Mouse (Mus musculus): Measurements from ENCODE around the gene 2310030G06Rik. TPM values are rescaled to one million over a fixed set of nuclear protein-coding genes. Genes with fewer than 3 reads are reported as not detected.

Gene 2310030G06Rik
- polyA plus RNA-seq, 1 experiment from 2014 or later: 0.56 TPM

GRCm38 (mm10) chr9:50722451-50722911, 23.9 kb downstream of the 2310030G06Rik start:
- ATAC-seq (ENCODE audit: low FRiP score, low read depth): no peak
- H3K9me3 ChIP-seq: no peaks in the 10 kb centered on the region
- H3K27ac ChIP-seq (replicated peaks): no peak overlapping the region
- no peaks in the 10 kb centered on the region for H3K27me3 ChIP-seq
- no peak overlapping the region for H3K9ac ChIP-seq (replicated peaks)
- H3K4me2 ChIP-seq (replicated peaks): no peak overlapping the region
- no peak overlapping the region for H3K4me3 ChIP-seq
- 58% methylated on average over 8 of the region's 8 CpGs for WGBS
- H3K4me1 ChIP-seq: peaks cover 50% of the 10 kb centered on the region
- no peaks in the 10 kb centered on the region; the same call in 1 of the 2 replicates for H3K36me3 ChIP-seq

- 37% methylated on average over 12 of the region's 12 CpGs for WGBS
- H3K36me3 ChIP-seq: no peaks in the 10 kb centered on the region; the same call in 1 of the 2 replicates
- H3K4me3 ChIP-seq: no peak overlapping the region
- no peak overlapping the region for H3K9ac ChIP-seq (replicated peaks)
- H3K4me1 ChIP-seq: peaks cover 36% of the 10 kb centered on the region
- ATAC-seq (ENCODE audit: low FRiP score, low read depth): no peak
- no peak overlapping the region for H3K27ac ChIP-seq (replicated peaks)
- H3K4me2 ChIP-seq (replicated peaks): no peak overlapping the region
- no peaks in the 10 kb centered on the region for H3K9me3 ChIP-seq
- no peaks in the 10 kb centered on the region for H3K27me3 ChIP-seq
Observed at GRCm38 (mm10) chr9:50721061-50721460, 25.3 kb downstream of the 2310030G06Rik start.

DNA sequence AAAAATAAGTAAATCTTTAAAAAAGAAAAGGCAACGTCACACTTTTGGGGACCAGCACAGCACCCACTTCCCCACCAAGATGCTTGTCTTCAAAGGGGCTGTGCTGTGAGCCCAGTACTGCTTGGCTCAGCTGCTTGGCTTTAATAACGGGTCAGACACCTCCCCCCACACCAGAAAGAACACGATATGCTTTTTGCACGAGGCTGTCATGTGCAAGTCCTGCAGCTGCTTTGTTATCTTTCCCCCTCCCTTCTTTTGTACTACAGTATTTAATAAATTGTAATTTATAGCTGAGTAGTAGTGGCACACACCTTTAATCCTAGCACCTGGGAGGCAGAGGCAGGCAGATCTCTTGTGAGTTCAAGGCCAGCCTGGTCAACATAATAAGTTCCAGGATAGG, 27.5 kb downstream of the 2310030G06Rik start:
- no peaks in the 10 kb centered on the region for H3K27me3 ChIP-seq
- 79% methylated on average over 4 of the region's 4 CpGs for WGBS
- H3K9me3 ChIP-seq: no peaks in the 10 kb centered on the region
- no peak overlapping the region for H3K4me2 ChIP-seq (replicated peaks)
- H3K4me1 ChIP-seq: peaks cover 17% of the 10 kb centered on the region
- H3K27ac ChIP-seq (replicated peaks): no peak overlapping the region
- H3K4me3 ChIP-seq: no peak overlapping the region
- no peaks in the 10 kb centered on the region; the same call in 1 of the 2 replicates for H3K36me3 ChIP-seq
- H3K9ac ChIP-seq (replicated peaks): no peak overlapping the region
- ATAC-seq (ENCODE audit: low FRiP score, low read depth): no peak

GRCm38 (mm10) chr9:50714188-50714587, 32.1 kb downstream of the 2310030G06Rik start:
- Histone ChIP-seq H3K4me2 (replicated peaks) (no peak overlapping the region), H3K27me3 (no peaks in the 10 kb centered on the region), H3K9me3 (no peaks in the 10 kb centered on the region), H3K36me3 (peaks cover 9% of the 10 kb centered on the region), H3K27ac (replicated peaks) (no peak overlapping the region), H3K4me1 (no peaks in the 10 kb centered on the region), H3K4me3 (no peak overlapping the region), H3K9ac (replicated peaks) (no peak overlapping the region)
- no peak for ATAC-seq (ENCODE audit: low FRiP score, low read depth)
- WGBS: 77% methylated on average over 4 of the region's 4 CpGs

DNA sequence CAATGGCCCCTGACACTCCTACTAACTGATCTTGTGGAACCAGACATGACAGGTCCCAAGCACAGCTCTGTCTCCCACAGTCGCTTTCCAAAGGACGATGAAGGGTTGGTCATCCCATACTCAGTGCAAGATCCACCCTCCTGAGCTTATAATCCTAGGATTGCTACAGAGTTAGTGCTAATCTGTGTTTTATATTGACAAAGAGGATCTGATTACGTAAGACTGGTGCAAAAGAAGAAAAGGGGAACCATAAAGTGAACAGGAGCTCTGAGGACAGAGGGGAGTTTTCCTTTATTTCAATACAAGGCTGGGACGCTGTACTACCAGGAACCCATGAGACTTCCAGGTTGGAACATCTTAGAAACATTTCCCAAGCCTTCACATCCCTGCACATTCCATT, 35.0 kb downstream of the 2310030G06Rik start:
- 81% methylated on average over 4 of the region's 4 CpGs for WGBS
- H3K4me1 ChIP-seq: no peaks in the 10 kb centered on the region
- H3K4me2 ChIP-seq (replicated peaks): no peak overlapping the region
- no peak overlapping the region for H3K9ac ChIP-seq (replicated peaks)
- H3K9me3 ChIP-seq: no peaks in the 10 kb centered on the region
- no peak overlapping the region for H3K4me3 ChIP-seq
- ATAC-seq (ENCODE audit: low FRiP score, low read depth): no peak
- no peaks in the 10 kb centered on the region for H3K27me3 ChIP-seq
- H3K27ac ChIP-seq (replicated peaks): no peak overlapping the region
- H3K36me3 ChIP-seq: peaks cover 17% of the 10 kb centered on the region

DNA sequence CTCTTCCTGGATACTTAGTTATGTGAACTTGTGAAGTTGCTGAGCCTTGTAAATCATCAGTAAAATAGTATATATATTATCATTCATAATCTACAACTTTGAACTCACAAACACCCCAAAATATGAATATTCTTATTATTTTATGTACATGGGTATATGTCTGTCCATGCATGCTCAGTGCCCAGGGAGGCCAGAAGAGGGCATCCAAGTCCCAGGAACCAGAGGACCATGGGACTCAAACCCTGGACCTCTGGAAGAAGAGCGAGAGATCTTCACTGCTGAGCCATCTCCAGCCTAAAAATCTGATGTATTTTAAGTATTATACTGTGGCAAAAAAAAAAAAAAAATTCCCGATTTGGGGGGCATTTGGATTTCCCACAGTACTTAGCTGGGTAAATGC, 37.2 kb downstream of the 2310030G06Rik start:
- 26% methylated on average over 2 of the region's 2 CpGs for WGBS

GRCm38 (mm10) chr9:50704907-50705306, 41.4 kb downstream of the 2310030G06Rik start:
- Histone ChIP-seq H3K9me3 (no peaks in the 10 kb centered on the region), H3K36me3 (peaks cover 31% of the 10 kb centered on the region), H3K27ac (replicated peaks) (no peak overlapping the region), H3K4me1 (no peaks in the 10 kb centered on the region), H3K9ac (replicated peaks) (no peak overlapping the region), H3K4me3 (no peak overlapping the region), H3K4me2 (replicated peaks) (no peak overlapping the region), H3K27me3 (peaks cover 20% of the 10 kb centered on the region)
- no peak for ATAC-seq (ENCODE audit: low FRiP score, low read depth)
- 30% methylated on average over 6 of the region's 6 CpGs for WGBS

More for the DNA sequence above, 37.2 kb downstream of the 2310030G06Rik start:
- Histone ChIP-seq H3K4me1 (no peaks in the 10 kb centered on the region), H3K9ac (replicated peaks) (no peak overlapping the region), H3K4me2 (replicated peaks) (no peak overlapping the region), H3K9me3 (no peaks in the 10 kb centered on the region), H3K4me3 (no peak overlapping the region), H3K27me3 (no peaks in the 10 kb centered on the region), H3K36me3 (peaks cover 17% of the 10 kb centered on the region), H3K27ac (replicated peaks) (no peak overlapping the region)
- ATAC-seq (ENCODE audit: low FRiP score, low read depth): no peak

- Histone ChIP-seq H3K4me2 (replicated peaks) (no peak overlapping the region), H3K4me1 (peaks cover 32% of the 10 kb centered on the region), H3K27ac (replicated peaks) (no peak overlapping the region), H3K27me3 (peaks cover 31% of the 10 kb centered on the region), H3K9me3 (no peaks in the 10 kb centered on the region), H3K9ac (replicated peaks) (no peak overlapping the region), H3K36me3 (peaks cover 21% of the 10 kb centered on the region; the same call in 1 of the 2 replicates), H3K4me3 (no peak overlapping the region)
- ATAC-seq (ENCODE audit: low FRiP score, low read depth): no peak
- WGBS: 67% methylated on average over 11 of the region's 11 CpGs
Observed at GRCm38 (mm10) chr9:50700921-50701691, 45.2 kb downstream of the 2310030G06Rik start.

DNA sequence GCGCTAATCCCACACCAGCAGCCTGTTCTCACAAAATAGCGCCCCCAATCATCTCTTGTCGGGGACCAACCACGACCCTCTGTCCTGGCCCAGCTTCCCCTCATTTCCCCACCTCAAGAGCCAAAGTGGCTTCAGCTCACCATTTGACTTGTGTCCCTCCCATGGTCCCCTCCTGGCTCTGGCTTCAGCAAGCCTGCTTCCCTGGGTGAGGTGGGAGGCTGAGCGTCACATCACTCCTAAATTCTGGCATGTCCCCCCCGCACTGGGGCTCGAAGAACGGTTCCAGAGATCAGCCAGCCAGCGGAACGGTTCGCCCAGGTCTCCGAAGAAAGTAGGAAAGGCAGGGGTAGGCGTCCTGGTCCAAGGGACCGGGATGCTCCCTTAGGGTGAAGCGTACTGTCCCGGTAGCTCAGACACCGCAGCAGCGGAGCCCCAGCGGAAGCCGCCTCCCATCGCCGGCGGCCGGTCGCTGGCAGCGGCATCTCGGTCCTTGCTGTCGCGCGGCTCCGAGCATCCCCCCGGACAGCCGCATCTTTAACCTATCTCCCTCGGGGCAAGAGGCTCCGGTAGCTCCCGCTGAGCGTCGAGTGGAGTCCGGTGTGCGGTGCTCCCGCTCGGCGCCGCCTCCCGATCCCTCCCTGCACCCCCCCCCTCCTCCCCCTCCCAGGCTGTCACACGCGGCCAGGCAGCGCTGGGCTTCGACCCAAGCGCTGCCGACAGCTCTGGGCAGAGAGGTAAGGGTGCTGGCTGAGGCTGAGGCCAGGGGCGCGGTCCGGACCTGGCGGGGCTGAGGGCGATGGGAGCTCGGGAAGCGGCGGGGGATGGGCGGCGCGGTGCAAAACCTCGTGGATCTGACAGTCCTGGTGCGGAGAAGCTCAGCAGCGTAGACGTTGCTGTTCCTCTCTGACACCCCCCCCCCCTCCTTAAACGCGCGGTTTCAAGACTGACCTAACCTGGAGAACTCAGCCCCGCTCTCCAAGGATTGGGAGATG, 47.6 kb downstream of the 2310030G06Rik start:
- Histone ChIP-seq H3K9ac (replicated peaks) (peak overlapping the region; percentile 74), H3K27me3 (peaks cover 35% of the 10 kb centered on the region), H3K4me3 (peak overlapping the region; percentile 59), H3K4me2 (replicated peaks) (peak overlapping the region; percentile 99), H3K36me3 (peaks cover 20% of the 10 kb centered on the region; the same call in 1 of the 2 replicates), H3K9me3 (no peaks in the 10 kb centered on the region), H3K27ac (replicated peaks) (no peak overlapping the region; the same call in 1 of the 2 replicates), H3K4me1 (peaks cover 34% of the 10 kb centered on the region)
- WGBS: under 1% methylated on average over 60 of the region's 70 CpGs
- ATAC-seq (ENCODE audit: low FRiP score, low read depth): peak; percentile 64

DNA sequence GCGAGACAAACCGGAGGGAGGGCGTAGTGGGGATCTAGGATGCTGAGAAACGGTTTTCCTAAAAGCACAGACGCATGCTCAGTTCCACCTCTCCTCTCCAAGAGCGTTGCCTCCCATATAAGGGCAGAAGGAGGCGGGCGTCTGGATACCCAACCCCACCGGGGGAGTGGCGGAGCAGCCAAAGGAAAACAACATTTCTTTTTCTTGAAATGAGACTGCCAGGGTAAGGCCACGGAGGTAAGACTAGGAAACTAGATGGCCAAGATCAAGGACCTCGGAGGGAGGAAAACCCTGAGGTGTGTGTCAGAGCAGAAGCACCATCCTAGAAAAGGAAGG, 48.7 kb downstream of the 2310030G06Rik start:
- H3K4me3 ChIP-seq: peak overlapping the region; percentile 30
- ATAC-seq (ENCODE audit: low FRiP score, low read depth): peak; percentile 54; the same call in 1 of the 2 replicates
- H3K9me3 ChIP-seq: no peaks in the 10 kb centered on the region
- H3K9ac ChIP-seq (replicated peaks): peak overlapping the region; percentile 39
- 0 out of 2 replicates have a peak, but pooled peaks cover 14% of the 10 kb centered on the region for H3K36me3 ChIP-seq
- peak overlapping the region; percentile 99 for H3K4me2 ChIP-seq (replicated peaks)
- peaks cover 38% of the 10 kb centered on the region for H3K27me3 ChIP-seq
- WGBS: 1% methylated on average over 12 of the region's 12 CpGs
- peaks cover 44% of the 10 kb centered on the region for H3K4me1 ChIP-seq
- peak overlapping the region; percentile 72 for H3K27ac ChIP-seq (replicated peaks)

- Histone ChIP-seq H3K27me3 (peaks cover 38% of the 10 kb centered on the region), H3K27ac (replicated peaks) (peak overlapping the region; percentile 72), H3K9ac (replicated peaks) (peak overlapping the region; percentile 39), H3K9me3 (no peaks in the 10 kb centered on the region), H3K36me3 (0 out of 2 replicates have a peak, but pooled peaks cover 14% of the 10 kb centered on the region), H3K4me3 (peak overlapping the region; percentile 30), H3K4me1 (peaks cover 47% of the 10 kb centered on the region), H3K4me2 (replicated peaks) (peak overlapping the region; percentile 99)
- peak; percentile 31 for ATAC-seq (ENCODE audit: low FRiP score, low read depth)
- WGBS: 23% methylated on average over 12 of the region's 12 CpGs
Observed at GRCm38 (mm10) chr9:50696851-50697705, 49.3 kb downstream of the 2310030G06Rik start.

Data from midbrain, embryonic 12.5 days (tissue).